12 mouse cellular contexts compared by ENCODE assay signal in the genomic region with DNA sequence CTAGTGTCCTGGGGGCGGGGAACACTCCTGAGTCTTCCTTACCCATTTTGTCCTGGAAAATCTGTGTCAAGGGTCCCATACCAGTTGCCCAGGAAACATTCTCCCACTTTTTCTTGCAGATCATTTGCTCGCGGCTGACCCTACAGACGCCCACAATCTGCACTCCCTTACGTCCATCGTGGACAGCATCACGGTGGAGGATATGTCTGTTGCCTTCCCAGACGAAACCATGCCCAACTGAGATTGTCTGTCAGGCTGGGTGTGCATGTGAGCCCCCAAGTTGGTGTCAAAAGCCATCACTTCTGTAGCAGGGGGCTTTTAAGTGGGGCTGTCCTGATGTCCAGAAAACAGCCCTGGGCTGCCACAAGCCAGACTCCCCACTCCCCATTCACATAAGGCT. TPM values are rescaled to one million over a fixed set of nuclear protein-coding genes. Genes with fewer than 3 reads are reported as not detected.
"Had no signal": no experiment of that assay in that cellular context is flagged by ENCODE, and none has a peak within 500 bp of the region (broad histone marks: within the 10 kb centered on the region; RNA-seq: fewer than 3 reads in every experiment).

No protein-coding gene starts in this region.

- H3K4me3 ChIP-seq: midbrain, embryonic 13.5 days; neural tube, embryonic 12.5 days had no signal

- H3K27ac ChIP-seq: liver, embryonic 14.5 days; midbrain, embryonic 13.5 days; neural tube, embryonic 12.5 days had no signal

- H3K4me2 ChIP-seq: midbrain, embryonic 13.5 days; neural tube, embryonic 12.5 days had no signal

- H3K9me3 ChIP-seq: midbrain, embryonic 13.5 days; neural tube, embryonic 12.5 days had no signal

- H3K9ac ChIP-seq: liver, embryonic 14.5 days; midbrain, embryonic 13.5 days; neural tube, embryonic 12.5 days had no signal

- DNase-seq: layer of hippocampus, postnatal 36 days; lung, adult 18-20 months; thymus, postnatal 36 days had no signal

- H3K27me3 ChIP-seq: midbrain, embryonic 13.5 days; neural tube, embryonic 12.5 days had no signal

- H3K36me3 ChIP-seq: midbrain, embryonic 13.5 days had no signal

RNA-seq across cellular contexts. Expression of a gene that starts 1.8 kb away (rescaled TPM):
- total RNA-seq: layer of hippocampus, postnatal 36 days; left cerebral cortex, adult 8-10 months; left cerebral cortex, postnatal 25 days; megakaryocyte-erythroid progenitor cell, adult 5-6 weeks had no signal
- polyA plus RNA-seq: large intestine, adult 2 months; midbrain, embryonic 13.5 days; midbrain, postnatal 0 days; spleen, adult 2 months had no signal

RNA-seq across cellular contexts. Expression of a gene that starts 56.3 kb away (rescaled TPM):
- total RNA-seq: megakaryocyte-erythroid progenitor cell, adult 5-6 weeks had no signal
